ENCODE assay signal across 8 mouse cellular contexts in the genomic region with DNA sequence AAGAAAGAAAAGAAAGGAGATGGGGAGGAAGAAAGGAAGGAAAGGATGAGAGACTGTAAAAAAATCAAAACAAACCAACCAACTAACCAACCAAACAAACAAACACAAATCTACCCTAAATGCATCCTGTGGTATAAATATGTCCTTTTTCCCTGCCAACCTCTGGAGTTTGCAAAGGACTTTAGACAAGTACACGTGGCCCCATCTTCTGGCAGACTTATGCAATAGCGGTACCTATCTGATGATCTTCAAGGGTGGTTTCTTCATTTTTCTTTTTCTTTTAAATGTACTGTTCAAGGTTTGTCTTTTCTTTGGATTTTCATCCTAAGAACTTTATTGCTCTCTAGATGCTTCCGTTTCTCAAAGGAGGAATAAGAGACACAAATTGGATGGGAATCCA.
DNase-seq lines count a peak whose midpoint lies in the region; ATAC-seq and TF ChIP-seq lines count a peak whose summit lies in the region.

No protein-coding gene starts in this region.

- H3K4me1 ChIP-seq in liver, postnatal 0 days (ENCODE audit: insufficient read depth): peaks cover 9% of the 10 kb centered on the region

- no peaks in the 10 kb centered on the region for H3K9me3 ChIP-seq in liver, postnatal 0 days (ENCODE audit: low read length)

- H3K9ac ChIP-seq in liver, postnatal 0 days (replicated peaks): no peak overlapping the region

- DNase-seq in heart, adult 8-10 months (ENCODE audit: low spot score): peak; percentile 33
- DNase-seq in heart, adult 9 months (ENCODE audit: low spot score in 2 of 2): no peak
- peak; percentile 23 for DNase-seq in right cerebral cortex, postnatal 4 days
- DNase-seq in right cerebral cortex, postnatal 36 days (ENCODE audit: low spot score in 2 of 2): no peak
- peak; percentile 66 to 70 for DNase-seq in cerebellum, postnatal 14 days
- peak; percentile 30 for DNase-seq in liver, postnatal 0 days
- DNase-seq in yolk sac, embryonic 10.5 days (ENCODE audit: low spot score): no peak

- no peak for ATAC-seq in liver, postnatal 0 days
- ATAC-seq in monocyte, adult 5-6 weeks (replicated peaks; ENCODE audit: insufficient number of reproducible peaks, low FRiP score, low TSS enrichment, poor library complexity, severe bottlenecking): no peak

- TF ChIP-seq CTCF in liver, postnatal 0 days (IDR thresholded peaks at IDR 0.05; ENCODE audit: low read depth): peak; percentile 73

- H3K27me3 ChIP-seq in liver, postnatal 0 days (ENCODE audit: insufficient read depth, low read length): no peaks in the 10 kb centered on the region

- no peaks in the 10 kb centered on the region for H3K36me3 ChIP-seq in liver, postnatal 0 days (replicated peaks; ENCODE audit: insufficient read depth, low read length)

- 39% methylated on average over 3 of the region's 3 CpGs for WGBS in liver, postnatal 0 days (ENCODE audit: insufficient replicate concordance)

- TF ChIP-seq EP300 in liver, postnatal 0 days (IDR thresholded peaks at IDR 0.05; ENCODE audit: low read depth): no peak

- H3K4me2 ChIP-seq in liver, postnatal 0 days (ENCODE audit: low read depth, low read length): no peak overlapping the region

- H3K4me3 ChIP-seq in liver, postnatal 0 days (ENCODE audit: low read depth, low read length): no peak overlapping the region

- no peak overlapping the region for H3K27ac ChIP-seq in liver, postnatal 0 days (ENCODE audit: low read depth)

Comparison
In these comparisons a context has a peak if more than half of its experiments do, and no peak if none do; other contexts are left out.
1. DNase-seq: peak in heart, adult 8-10 months (single experiment), right cerebral cortex, postnatal 4 days (single experiment), cerebellum, postnatal 14 days (2 of 2) and liver, postnatal 0 days (single experiment); none in heart, adult 9 months (0 of 2), right cerebral cortex, postnatal 36 days (0 of 2) and yolk sac, embryonic 10.5 days (single experiment).